Mouse (Mus musculus) gastrocnemius, postnatal 14 days (tissue): ENCODE data around the gene Ppig. TPM values are rescaled to one million over a fixed set of nuclear protein-coding genes. Genes with fewer than 3 reads are reported as not detected.
A peak's percentile ranks its signal among the peaks of the same experiment; 100 is the strongest.
"Not testable (repeated sequence)": the region's sequence is repeated elsewhere in the genome, so short reads cannot be mapped to it uniquely, and the experiment has no call there.

Experiments used
- DNase-seq: peaks from one replicate; pipeline ENCODE4 v3.0.0; 2021; ENCODE audit warnings: mixed read lengths
- intact Hi-C: fragments of 180-260 bp; cut with DNase I; formaldehyde crosslinking; loops from one replicate; pipeline ENCODE4 v1.15.1; 2025; ENCODE audit warnings: low total_unique reads
- long read RNA-seq, 2 experiments: library from polyadenylated mRNA; stranded (forward); transcript quantifications; one replicate each; pipeline ENCODE4 v2.0.0; 2021
- total RNA-seq, 2 experiments: library from RNA; stranded (reverse); gene quantifications; 2 replicates each; pipeline ENCODE4 v1.2.3; 2021

Ppig gene
- total RNA-seq: 10 to 100 TPM; 26.7 to 31.9 TPM
- long read RNA-seq, experiment 1, full-length matches to known transcripts: 8 of 11 reads
- long read RNA-seq, experiment 1, partial matches to known transcripts: 0 of 11 reads
- long read RNA-seq, experiment 1, other reads (novel, unspliced or antisense): 3 of 11 reads
- long read RNA-seq, experiment 2, full-length matches to known transcripts: 6 of 10 reads
- long read RNA-seq, experiment 2, partial matches to known transcripts: 0 of 10 reads
- long read RNA-seq, experiment 2, other reads (novel, unspliced or antisense): 4 of 10 reads

- intact Hi-C loops: no loop called here
- DNase-seq: no peak
Measured at GRCm38 (mm10) chr2:69722273-69722649, at the start of gene Ppig. TSS of gene Ppig (plus strand) at chr2:69722545.

DNA sequence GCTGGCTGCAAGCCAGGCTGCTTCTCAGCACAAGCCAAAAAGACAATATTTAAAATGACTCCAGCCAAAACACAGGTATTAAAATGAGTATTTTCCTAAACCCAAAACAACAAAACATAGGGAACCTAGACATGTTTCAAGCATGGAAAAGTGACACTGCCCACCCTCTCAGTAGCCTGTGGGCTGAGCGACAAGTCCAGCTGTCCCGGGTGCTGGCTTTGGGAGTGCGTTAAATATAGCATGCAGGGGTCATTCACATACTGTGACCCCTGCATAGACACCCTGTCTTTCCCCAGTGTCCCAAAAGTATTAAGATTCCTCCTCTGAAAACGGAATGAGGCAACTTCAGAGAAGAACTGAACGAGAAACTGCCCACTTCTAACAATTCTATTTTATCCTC lies 48.6 kb upstream of the Ppig start:
- intact Hi-C loops: no loop called here
- peak; percentile 28 for DNase-seq

GRCm38 (mm10) chr2:69675266-69675665 lies 47.1 kb upstream of the Ppig start:
- DNase-seq: no peak
- intact Hi-C loops: no loop called here

DNA sequence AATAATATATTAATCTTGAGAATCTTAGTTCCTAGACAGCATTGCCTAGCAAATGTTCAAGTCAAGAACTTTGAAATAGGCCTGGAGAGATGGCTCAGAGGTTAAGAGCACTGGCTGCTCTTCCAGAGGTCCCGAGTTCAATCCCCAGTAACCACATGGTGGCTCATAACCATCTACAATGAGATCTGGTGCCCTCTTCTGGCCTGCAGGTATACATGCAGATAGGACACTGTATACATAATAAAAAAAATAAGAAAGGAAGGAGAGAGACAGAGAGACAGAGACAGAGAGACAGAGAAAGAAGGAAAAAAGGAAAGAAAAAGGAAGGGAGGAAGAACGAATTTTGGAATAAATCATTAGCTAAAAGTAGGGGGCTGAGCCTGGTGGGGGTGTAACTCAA lies 45.6 kb upstream of the Ppig start:
- intact Hi-C loops: no loop called here
- no peak for DNase-seq

GRCm38 (mm10) chr2:69677215-69677614 lies 45.1 kb upstream of the Ppig start:
- intact Hi-C loops, DNase-seq: not testable (repeated sequence)

- intact Hi-C loops: no loop called here
- DNase-seq: no peak
Measured at GRCm38 (mm10) chr2:69679990-69680389, 42.4 kb upstream of the Ppig start.

GRCm38 (mm10) chr2:69681931-69682330 lies 40.4 kb upstream of the Ppig start:
- intact Hi-C loops: no loop called here
- DNase-seq: no peak

GRCm38 (mm10) chr2:69683036-69683805 lies 39.1 kb upstream of the Ppig start:
- intact Hi-C loops: no loop called here
- no peak for DNase-seq

- DNase-seq: no peak
- intact Hi-C loops: no loop called here
Measured at GRCm38 (mm10) chr2:69684488-69684887, 37.9 kb upstream of the Ppig start.

- intact Hi-C loops: no loop called here
Measured at GRCm38 (mm10) chr2:69690214-69690613, 32.1 kb upstream of the Ppig start.

DNA sequence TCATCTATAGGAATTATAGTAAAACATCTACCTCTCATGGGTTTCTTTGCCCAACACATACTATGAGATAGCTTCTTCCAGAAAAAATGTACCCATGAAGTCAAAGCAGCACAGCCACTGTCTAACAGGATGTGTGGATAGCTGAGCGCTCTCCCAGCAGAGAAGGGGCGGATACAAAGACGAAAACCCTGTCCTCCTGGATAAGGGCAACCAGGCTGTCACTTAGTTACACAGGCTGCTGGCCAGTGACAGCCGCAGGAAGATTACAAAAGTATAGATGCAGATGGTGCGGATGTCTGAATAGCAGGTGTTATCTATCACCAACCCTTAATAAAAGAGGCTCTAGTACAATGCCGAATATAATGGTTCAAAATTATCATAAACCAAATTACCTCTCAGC lies 31.5 kb upstream of the Ppig start:
- intact Hi-C loops: no loop called here
- no peak for DNase-seq

More at GRCm38 (mm10) chr2:69690214-69690613, 32.1 kb upstream of the Ppig start:
- DNase-seq: no peak

GRCm38 (mm10) chr2:69693501-69693900 lies 28.8 kb upstream of the Ppig start:
- DNase-seq: no peak
- intact Hi-C loops: no loop called here

DNA sequence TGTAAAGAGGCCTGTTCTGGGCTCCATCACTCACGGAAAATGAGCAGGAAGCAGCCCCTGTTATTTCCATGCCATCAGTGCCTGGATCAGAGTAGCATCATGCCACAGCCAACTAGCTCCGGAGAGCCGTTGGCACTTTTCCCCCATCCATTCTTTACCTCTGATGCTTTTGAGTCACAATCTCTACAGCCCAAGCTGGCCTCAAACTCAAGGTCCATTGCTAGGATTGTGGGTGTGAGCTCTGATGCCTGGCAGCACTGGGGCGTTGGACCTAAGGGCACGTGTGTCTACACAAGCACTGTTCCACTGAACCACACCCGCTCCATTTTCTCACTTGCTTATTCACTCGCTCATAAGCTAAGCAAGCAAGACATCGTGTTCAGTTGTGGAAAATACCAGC lies 21.9 kb upstream of the Ppig start:
- DNase-seq: no peak
- intact Hi-C loops: no loop called here

GRCm38 (mm10) chr2:69712171-69712570 lies 10.2 kb upstream of the Ppig start:
- DNase-seq: no peak
- intact Hi-C loops: no loop called here

GRCm38 (mm10) chr2:69712981-69713625 lies 9.2 kb upstream of the Ppig start, which contains the start of gene Fastkd1:
TSS of gene Fastkd1 (minus strand) at chr2:69713516.
- intact Hi-C loops: no loop called here
- DNase-seq: peak; percentile 80

GRCm38 (mm10) chr2:69713626-69714014 lies 8.7 kb upstream of the Ppig start:
- DNase-seq: no peak
- intact Hi-C loops: no loop called here

- DNase-seq: no peak
- intact Hi-C loops: no loop called here
Measured at GRCm38 (mm10) chr2:69714126-69714525, 8.2 kb upstream of the Ppig start.

GRCm38 (mm10) chr2:69716483-69716882 lies 5.9 kb upstream of the Ppig start:
- DNase-seq: no peak
- intact Hi-C loops: no loop called here

DNA sequence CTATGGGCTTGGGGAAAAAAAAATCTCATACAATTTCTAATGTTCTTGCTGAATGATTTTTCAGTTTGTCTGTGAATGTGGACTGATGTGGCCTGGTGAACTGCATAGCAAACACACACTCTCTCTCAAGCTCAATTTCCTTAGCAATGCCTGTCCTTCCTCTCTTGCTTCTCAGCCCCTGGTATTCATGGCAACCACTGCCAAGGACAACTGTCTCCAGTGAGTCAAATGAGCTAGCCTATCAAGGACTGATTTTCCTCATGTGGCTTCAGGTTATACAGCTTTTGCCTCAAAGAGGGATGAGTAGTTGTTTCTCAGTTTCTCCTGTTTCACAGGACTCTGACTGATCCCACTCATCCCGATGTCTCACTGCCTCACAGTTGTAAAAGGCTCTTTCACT lies 3.2 kb upstream of the Ppig start:
- no peak for DNase-seq
- intact Hi-C loops: no loop called here

GRCm38 (mm10) chr2:69722650-69723518 lies 539 bp downstream of the Ppig start:
- peak; percentile 91 for DNase-seq
- intact Hi-C loops: no loop called here
